In genomic region chr10:14048322-14048915, GRCm38 (mm10) we compare ENCODE assay signal across 8 mouse cellular contexts.
DNase-seq lines count a peak whose midpoint lies in the region; ATAC-seq and TF ChIP-seq lines count a peak whose summit lies in the region.

No protein-coding gene starts in this region.

- peaks cover 29% of the 10 kb centered on the region for H3K4me1 ChIP-seq in heart, embryonic 11.5 days (ENCODE audit: control insufficient read depth, insufficient read depth, low read length)
- peaks cover 28% of the 10 kb centered on the region for H3K4me1 ChIP-seq in olfactory bulb, adult 2 months (ENCODE audit: control insufficient read depth, insufficient read depth, low read length)

- H3K9me3 ChIP-seq in heart, embryonic 11.5 days (replicated peaks; ENCODE audit: control insufficient read depth, low read length) = no peaks in the 10 kb centered on the region

- peak; percentile 17; the same call in 1 of the 2 replicates for ATAC-seq in cerebellum, adult (ENCODE audit: insufficient number of reproducible peaks, low FRiP score, low TSS enrichment)
- ATAC-seq in heart, embryonic 11.5 days (replicated peaks; ENCODE audit: insufficient number of reproducible peaks, low FRiP score, low TSS enrichment) = no peak
- ATAC-seq in CD4-positive, CD25-positive, alpha-beta regulatory T cell, adult 4 months = no peak

- H3K27ac ChIP-seq in heart, embryonic 11.5 days (ENCODE audit: low read depth, low read length) = no peak overlapping the region
- 0 out of 2 replicates have a peak overlapping the region, but pooled peaks have one; percentile 3 for H3K27ac ChIP-seq in olfactory bulb, adult 2 months (ENCODE audit: insufficient read depth, low read depth, low read length)

- DNase-seq in cerebellum, postnatal 14 days = no peak
- peak; percentile 25 for DNase-seq in lung, adult 18-20 months
- no peak for DNase-seq in lung, postnatal 25 days (ENCODE audit: low spot score)
- no peak for DNase-seq in spleen, postnatal 36 days (ENCODE audit: low spot score in 2 of 2)

- TF ChIP-seq CTCF in olfactory bulb, adult 2 months (IDR thresholded peaks at IDR 0.05; ENCODE audit: insufficient read depth, low read depth, low read length) = no peak

- 41% methylated on average over 5 of the region's 5 CpGs for WGBS in heart, embryonic 11.5 days (ENCODE audit: insufficient replicate concordance)
- WGBS in olfactory bulb, adult 2 months = 39% methylated on average over 5 of the region's 5 CpGs

- no peak overlapping the region for H3K9ac ChIP-seq in heart, embryonic 11.5 days (ENCODE audit: low read depth, low read length)

- peak overlapping the region; percentile 14 for H3K4me2 ChIP-seq in heart, embryonic 11.5 days

- no peaks in the 10 kb centered on the region for H3K27me3 ChIP-seq in heart, embryonic 11.5 days (ENCODE audit: control insufficient read depth, insufficient read depth, low read length)

- no peak overlapping the region for H3K4me3 ChIP-seq in heart, embryonic 11.5 days (ENCODE audit: low read depth, low read length)
- no peak overlapping the region for H3K4me3 ChIP-seq in olfactory bulb, adult 2 months (ENCODE audit: insufficient read depth, low read depth, low read length)

- no peaks in the 10 kb centered on the region for H3K36me3 ChIP-seq in heart, embryonic 11.5 days (ENCODE audit: control insufficient read depth, insufficient read depth, low read length)

- TF ChIP-seq POLR2A in olfactory bulb, adult 2 months (IDR thresholded peaks at IDR 0.05; ENCODE audit: insufficient read depth, low read depth, low read length) = no peak

Comparison
In these comparisons a context has a peak if more than half of its experiments do, and no peak if none do; other contexts are left out.
1. DNase-seq: peak in lung, adult 18-20 months (2 of 2); none in cerebellum, postnatal 14 days (0 of 2), lung, postnatal 25 days (single experiment) and spleen, postnatal 36 days (0 of 2).